Mouse (Mus musculus): ENCODE results near the gene Rab19. TPM values are rescaled to one million over a fixed set of nuclear protein-coding genes. Genes with fewer than 3 reads are reported as not detected.
A peak's percentile ranks its signal among the peaks of the same experiment; 100 is the strongest.

Rab19 gene
- 9.8 and 13.2 TPM in 2 replicates for polyA plus RNA-seq (2012; rRNA removed)

- Histone ChIP-seq H3K4me1 (replicated peaks; ENCODE audit: control insufficient read depth, insufficient read depth, low read length) (peaks cover 25% of the 10 kb centered on the region), H3K36me3 (ENCODE audit: control insufficient read depth, insufficient read depth, low read length) (no peaks in the 10 kb centered on the region), H3K4me3 (ENCODE audit: control insufficient read depth, insufficient read depth, low read length) (peak within 1 kb of the TSS; percentile 68), H3K27ac (ENCODE audit: control insufficient read depth, insufficient read depth, low read length) (peak within 1 kb of the TSS; percentile 99), H3K27me3 (ENCODE audit: control insufficient read depth, insufficient read depth, low read length) (no peaks in the 10 kb centered on the region)
- WGBS: 5% methylated on average over 20 of the region's 20 CpGs
- TF ChIP-seq POLR2A (IDR thresholded peaks at IDR 0.05; ENCODE audit: control insufficient read depth, extremely low read depth, insufficient read depth, low read length, poor library complexity): 0 out of 2 replicates have a peak, but pooled peaks have one; percentile 19
- TF ChIP-seq CTCF (IDR thresholded peaks at IDR 0.05; ENCODE audit: borderline replicate concordance, control insufficient read depth, extremely low read depth, insufficient read depth, low read length, poor library complexity): no peak
- DNase-seq: peak; percentile 51
Observed at GRCm38 (mm10) chr6:39381125-39381880, at the start of gene Rab19. Gene Rab19, plus strand, starts transcription at chr6:39381175.

- H3K4me3 ChIP-seq (ENCODE audit: control insufficient read depth, insufficient read depth, low read length): no peak overlapping the region
- 92% methylated on average over 7 of the region's 7 CpGs for WGBS
- peaks cover 8% of the 10 kb centered on the region; the same call in 1 of the 2 replicates for H3K4me1 ChIP-seq (replicated peaks; ENCODE audit: control insufficient read depth, insufficient read depth, low read length)
- no peak overlapping the region for H3K27ac ChIP-seq (ENCODE audit: control insufficient read depth, insufficient read depth, low read length)
- H3K27me3 ChIP-seq (ENCODE audit: control insufficient read depth, insufficient read depth, low read length): no peaks in the 10 kb centered on the region; the same call in 1 of the 2 replicates
- peaks cover 10% of the 10 kb centered on the region for H3K36me3 ChIP-seq (ENCODE audit: control insufficient read depth, insufficient read depth, low read length)
- TF ChIP-seq POLR2A (IDR thresholded peaks at IDR 0.05; ENCODE audit: control insufficient read depth, extremely low read depth, insufficient read depth, low read length, poor library complexity): no peak
- no peak for TF ChIP-seq CTCF (IDR thresholded peaks at IDR 0.05; ENCODE audit: borderline replicate concordance, control insufficient read depth, extremely low read depth, insufficient read depth, low read length, poor library complexity)
- no peak for DNase-seq
Observed at GRCm38 (mm10) chr6:39331998-39332700, 48.8 kb upstream of the Rab19 start.

GRCm38 (mm10) chr6:39334224-39334623, 46.8 kb upstream of the Rab19 start:
- TF ChIP-seq CTCF (IDR thresholded peaks at IDR 0.05; ENCODE audit: borderline replicate concordance, control insufficient read depth, extremely low read depth, insufficient read depth, low read length, poor library complexity): no peak
- Histone ChIP-seq H3K27ac (ENCODE audit: control insufficient read depth, insufficient read depth, low read length) (peak overlapping the region; percentile 56; the same call in 1 of the 2 replicates), H3K27me3 (ENCODE audit: control insufficient read depth, insufficient read depth, low read length) (no peaks in the 10 kb centered on the region; the same call in 1 of the 2 replicates), H3K36me3 (ENCODE audit: control insufficient read depth, insufficient read depth, low read length) (peaks cover 27% of the 10 kb centered on the region), H3K4me3 (ENCODE audit: control insufficient read depth, insufficient read depth, low read length) (no peak overlapping the region), H3K4me1 (replicated peaks; ENCODE audit: control insufficient read depth, insufficient read depth, low read length) (peaks cover 8% of the 10 kb centered on the region; the same call in 1 of the 2 replicates)
- WGBS: 69% methylated on average over 7 of the region's 7 CpGs
- DNase-seq: peak; percentile 11

- TF ChIP-seq CTCF (IDR thresholded peaks at IDR 0.05; ENCODE audit: borderline replicate concordance, control insufficient read depth, extremely low read depth, insufficient read depth, low read length, poor library complexity): no peak
- no peak for TF ChIP-seq POLR2A (IDR thresholded peaks at IDR 0.05; ENCODE audit: control insufficient read depth, extremely low read depth, insufficient read depth, low read length, poor library complexity)
- WGBS: 88% methylated on average over 3 of the region's 3 CpGs
Observed at GRCm38 (mm10) chr6:39334873-39335272, 46.1 kb upstream of the Rab19 start.

GRCm38 (mm10) chr6:39338359-39338758, 42.6 kb upstream of the Rab19 start:
- no peaks in the 10 kb centered on the region for H3K27me3 ChIP-seq (ENCODE audit: control insufficient read depth, insufficient read depth, low read length)
- H3K4me3 ChIP-seq (ENCODE audit: control insufficient read depth, insufficient read depth, low read length): no peak overlapping the region
- no peak for DNase-seq
- WGBS: 93% methylated on average over 8 of the region's 8 CpGs
- TF ChIP-seq CTCF (IDR thresholded peaks at IDR 0.05; ENCODE audit: borderline replicate concordance, control insufficient read depth, extremely low read depth, insufficient read depth, low read length, poor library complexity): no peak
- TF ChIP-seq POLR2A (IDR thresholded peaks at IDR 0.05; ENCODE audit: control insufficient read depth, extremely low read depth, insufficient read depth, low read length, poor library complexity): no peak
- peaks cover 32% of the 10 kb centered on the region for H3K36me3 ChIP-seq (ENCODE audit: control insufficient read depth, insufficient read depth, low read length)
- H3K4me1 ChIP-seq (replicated peaks; ENCODE audit: control insufficient read depth, insufficient read depth, low read length): peaks cover 8% of the 10 kb centered on the region; the same call in 1 of the 2 replicates
- H3K27ac ChIP-seq (ENCODE audit: control insufficient read depth, insufficient read depth, low read length): no peak overlapping the region

More at GRCm38 (mm10) chr6:39334873-39335272, 46.1 kb upstream of the Rab19 start:
- Histone ChIP-seq H3K4me1 (replicated peaks; ENCODE audit: control insufficient read depth, insufficient read depth, low read length) (peaks cover 8% of the 10 kb centered on the region; the same call in 1 of the 2 replicates), H3K27me3 (ENCODE audit: control insufficient read depth, insufficient read depth, low read length) (no peaks in the 10 kb centered on the region; the same call in 1 of the 2 replicates), H3K36me3 (ENCODE audit: control insufficient read depth, insufficient read depth, low read length) (peaks cover 27% of the 10 kb centered on the region), H3K4me3 (ENCODE audit: control insufficient read depth, insufficient read depth, low read length) (no peak overlapping the region), H3K27ac (ENCODE audit: control insufficient read depth, insufficient read depth, low read length) (no peak overlapping the region)
- DNase-seq: no peak

- H3K4me1 ChIP-seq (replicated peaks; ENCODE audit: control insufficient read depth, insufficient read depth, low read length): no peaks in the 10 kb centered on the region
- TF ChIP-seq POLR2A (IDR thresholded peaks at IDR 0.05; ENCODE audit: control insufficient read depth, extremely low read depth, insufficient read depth, low read length, poor library complexity): no peak
- no peak for TF ChIP-seq CTCF (IDR thresholded peaks at IDR 0.05; ENCODE audit: borderline replicate concordance, control insufficient read depth, extremely low read depth, insufficient read depth, low read length, poor library complexity)
- H3K4me3 ChIP-seq (ENCODE audit: control insufficient read depth, insufficient read depth, low read length): no peak overlapping the region
- WGBS: 42% methylated on average over 2 of the region's 2 CpGs
- DNase-seq: no peak
- peaks cover 34% of the 10 kb centered on the region for H3K36me3 ChIP-seq (ENCODE audit: control insufficient read depth, insufficient read depth, low read length)
- no peaks in the 10 kb centered on the region for H3K27me3 ChIP-seq (ENCODE audit: control insufficient read depth, insufficient read depth, low read length)
- H3K27ac ChIP-seq (ENCODE audit: control insufficient read depth, insufficient read depth, low read length): no peak overlapping the region
Observed at GRCm38 (mm10) chr6:39341798-39342197, 39.2 kb upstream of the Rab19 start.

All from thymus, adult 2 months (tissue).